Mouse (Mus musculus) embryonic fibroblast, embryonic 13.5 days (primary cell): ENCODE data around the gene Ccnf.

Experiments used
- CTCF ChIP-seq: IDR thresholded peaks from 2 replicates; pipeline ENCODE4 v1.5.1; 2011; ENCODE audit warnings: mild to moderate bottlenecking, control low read depth, low read length, moderate library complexity, borderline replicate concordance; ENCODE audit not compliant: insufficient read depth
- POLR2A ChIP-seq: IDR thresholded peaks from 2 replicates; pipeline ENCODE4 v1.6.1; 2011; ENCODE audit warnings: low read depth, mild to moderate bottlenecking, control low read depth, low read length, moderate library complexity

- no peak for TF ChIP-seq CTCF
- TF ChIP-seq POLR2A = no peak
Observed at GRCm38 (mm10) chr17:24248641-24249040, 2.6 kb downstream of the Ccnf start.
